Mouse (Mus musculus) 3134 (cell line): Measurements from ENCODE around the gene Nexn.
A peak's percentile ranks its signal among the peaks of the same experiment; 100 is the strongest.

Experiments
- DNase-seq: peaks from one replicate; pipeline ENCODE4 v3.0.0-alpha.2; 2011; ENCODE audit warnings: low spot score; ENCODE audit not compliant: insufficient read length; ENCODE audit errors: extremely low read depth

Nexn gene

GRCm38 (mm10) chr3:152239592-152239991 lies 26.6 kb downstream of the Nexn start:
- DNase-seq, result no peak

DNA sequence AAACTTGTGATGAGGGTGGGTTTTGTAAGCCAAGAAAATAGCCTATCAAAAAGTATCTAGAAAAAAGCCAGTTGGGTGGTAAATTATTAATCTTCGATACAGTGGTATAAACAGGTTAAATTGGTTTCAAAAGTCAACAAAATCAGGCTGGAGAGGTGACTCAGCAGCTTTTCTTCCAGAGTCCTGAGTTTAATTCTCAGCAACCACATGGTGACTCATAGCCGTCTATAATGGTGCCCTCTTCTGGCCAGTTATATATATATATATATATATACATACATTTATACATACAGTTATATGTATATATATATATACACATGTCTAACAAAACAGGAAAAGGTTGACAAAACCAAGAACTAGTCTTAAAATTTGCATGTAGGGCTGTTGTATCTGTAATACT lies 27.3 kb downstream of the Nexn start:
- DNase-seq, result peak; percentile 46

- DNase-seq, result no peak
Measured at GRCm38 (mm10) chr3:152235805-152236204, 30.3 kb downstream of the Nexn start.

DNA sequence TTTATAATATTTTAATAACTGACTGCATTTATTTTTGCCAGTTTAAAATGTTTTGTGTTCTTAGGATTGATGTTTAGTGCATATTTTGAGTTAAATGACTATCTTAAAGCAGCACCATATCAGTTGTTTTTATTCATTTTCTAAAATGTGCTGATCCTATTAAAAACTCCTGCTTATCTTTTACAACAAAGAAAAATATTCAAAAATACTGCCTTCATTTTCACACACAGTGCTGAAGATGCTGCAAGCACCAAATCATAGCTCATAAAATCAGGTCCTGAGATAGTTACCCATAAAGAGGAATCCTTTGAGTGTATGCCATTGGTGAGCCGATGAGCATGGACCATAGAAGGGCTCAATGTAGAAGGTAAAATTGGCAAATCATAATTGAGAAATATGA lies 30.9 kb downstream of the Nexn start:
- no peak for DNase-seq

DNA sequence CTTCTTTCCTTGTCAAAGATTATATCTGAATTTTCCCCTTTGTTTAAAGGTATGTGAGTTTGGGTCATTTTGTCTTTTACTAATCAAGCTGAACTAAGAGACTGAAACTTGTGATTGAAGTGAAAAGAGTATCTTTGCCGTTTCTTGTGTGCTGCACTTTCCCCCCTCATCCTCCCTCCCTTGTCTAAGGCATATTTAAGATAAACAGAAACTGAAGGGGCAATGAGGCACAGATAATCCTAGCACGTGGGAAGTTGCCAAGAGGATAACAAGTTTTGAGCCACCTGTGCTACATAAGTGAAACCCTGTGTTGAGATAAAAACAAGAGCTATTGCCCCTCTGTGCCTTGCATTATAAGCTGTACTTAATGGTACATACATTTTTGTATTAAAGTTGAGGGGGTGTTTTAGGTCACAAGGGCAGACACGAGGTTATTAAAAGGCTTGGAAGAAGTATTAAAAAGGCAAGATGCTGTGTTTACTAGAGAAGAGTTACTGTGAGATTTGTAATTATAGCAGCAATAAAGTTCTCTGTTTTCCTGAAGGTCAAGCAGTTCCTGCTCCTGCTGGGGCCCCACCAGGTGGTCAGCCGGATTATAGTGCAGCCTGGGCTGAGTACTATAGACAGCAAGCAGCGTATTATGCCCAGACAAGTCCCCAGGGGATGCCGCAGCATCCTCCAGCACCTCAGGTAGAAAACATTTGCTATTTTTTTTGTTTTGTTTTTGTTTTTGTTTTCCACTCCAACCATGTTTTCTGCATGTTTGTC lies 34.6 kb downstream of the Nexn start:
- DNase-seq, result no peak

DNA sequence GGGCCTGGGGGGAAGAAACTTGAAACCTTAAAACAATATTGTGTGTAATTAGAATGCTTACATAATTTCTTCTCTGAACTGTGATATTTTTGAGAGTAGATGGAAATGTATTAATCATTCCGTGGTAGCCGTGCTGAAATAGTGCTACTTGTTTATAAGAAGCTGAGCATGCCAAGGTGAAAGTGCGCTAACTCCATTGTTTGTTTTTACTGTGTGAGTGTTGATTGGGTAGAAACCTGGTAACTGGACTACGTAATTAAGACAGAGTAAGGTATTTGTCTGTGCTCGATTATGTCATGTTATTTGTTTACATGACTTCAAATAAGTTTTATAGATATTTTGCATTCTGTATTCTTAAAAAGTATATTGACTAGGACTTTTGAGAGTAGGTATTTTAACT lies 36.9 kb downstream of the Nexn start:
- DNase-seq, result no peak

DNA sequence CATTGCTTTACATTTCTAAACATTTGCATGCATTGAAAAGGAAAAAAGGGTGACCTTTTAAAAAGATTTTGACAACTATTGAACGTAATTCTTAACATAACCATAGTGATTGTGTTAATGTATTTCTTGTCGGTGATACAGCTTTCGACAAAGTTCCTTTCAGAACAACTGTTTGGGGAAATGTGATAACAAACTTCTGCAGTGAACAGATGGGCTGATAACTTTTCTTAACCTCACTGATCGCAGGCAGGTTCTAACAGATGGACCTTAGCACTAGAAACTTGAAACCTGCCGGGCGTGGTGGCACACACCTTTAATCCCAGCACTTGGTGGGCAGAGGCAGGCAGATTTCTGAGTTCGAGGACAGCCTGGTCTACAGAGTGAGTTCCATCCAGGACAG lies 37.3 kb downstream of the Nexn start:
- no peak for DNase-seq

DNA sequence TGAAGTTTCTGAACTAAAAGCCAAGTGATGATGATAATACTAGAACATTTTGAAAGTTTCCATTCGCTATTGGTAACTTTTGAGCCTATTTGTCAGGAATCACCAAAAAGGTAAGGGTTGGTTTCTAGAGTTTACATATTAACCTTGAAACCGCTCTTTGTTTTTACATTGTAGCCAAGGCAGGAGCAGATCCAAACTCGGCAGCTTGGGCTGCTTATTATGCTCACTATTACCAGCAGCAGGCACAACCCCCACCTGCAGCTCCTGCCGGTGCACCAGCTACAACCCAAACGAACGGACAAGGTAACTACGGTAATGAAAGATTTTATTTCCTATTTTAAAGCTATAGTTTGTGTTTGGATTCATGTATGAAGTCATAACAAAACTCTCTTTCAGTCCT lies 40.2 kb downstream of the Nexn start:
- DNase-seq, result no peak

- no peak for DNase-seq
Measured at GRCm38 (mm10) chr3:152224918-152225317, 41.2 kb downstream of the Nexn start.

- DNase-seq, result no peak
Measured at GRCm38 (mm10) chr3:152213416-152213815, 52.7 kb downstream of the Nexn start.

- DNase-seq, result no peak
Measured at GRCm38 (mm10) chr3:152211731-152212279, 54.3 kb downstream of the Nexn start.

DNA sequence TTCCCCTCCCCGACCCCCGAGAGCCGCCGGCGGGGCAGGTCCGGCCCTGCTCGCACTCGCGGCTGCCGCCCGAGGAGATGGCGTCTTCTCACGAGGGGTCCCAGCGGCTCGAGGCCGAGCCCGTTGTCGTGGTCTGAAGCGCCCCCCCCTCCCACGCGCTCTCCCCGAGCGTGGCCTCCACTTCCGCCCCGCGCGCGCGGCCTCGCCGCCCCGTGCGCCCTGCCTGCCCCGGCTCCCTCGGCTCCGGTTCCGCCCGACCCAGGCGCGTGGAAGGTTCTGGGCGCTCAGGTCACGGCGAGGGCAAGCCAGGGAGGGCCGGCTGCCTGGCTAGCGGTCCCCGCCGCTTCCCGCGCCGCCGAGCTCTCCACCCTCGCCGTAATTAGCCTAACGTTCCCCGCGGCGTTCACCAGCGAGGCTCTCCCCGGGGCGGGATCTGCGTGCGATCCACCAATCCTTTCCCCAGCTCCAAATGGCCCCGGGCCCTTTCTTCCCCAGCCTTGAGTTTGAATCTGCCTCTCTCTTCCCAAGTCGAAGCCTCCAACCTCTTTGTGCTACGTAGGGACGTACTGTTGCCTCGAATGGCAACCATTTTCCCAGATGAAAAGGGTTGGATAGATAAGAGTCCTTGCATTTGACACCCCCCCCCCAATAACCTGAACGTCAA lies 55.3 kb downstream of the Nexn start:
- peak; percentile 74 for DNase-seq

GRCm38 (mm10) chr3:152209967-152210634 lies 56.0 kb downstream of the Nexn start, which contains the start of the genes Dnajb4 and Fubp1:
Dnajb4 (minus strand) TSS chr3:152210302.
Fubp1 (plus strand) TSS chr3:152210422.
- peak; percentile 99 for DNase-seq

DNA sequence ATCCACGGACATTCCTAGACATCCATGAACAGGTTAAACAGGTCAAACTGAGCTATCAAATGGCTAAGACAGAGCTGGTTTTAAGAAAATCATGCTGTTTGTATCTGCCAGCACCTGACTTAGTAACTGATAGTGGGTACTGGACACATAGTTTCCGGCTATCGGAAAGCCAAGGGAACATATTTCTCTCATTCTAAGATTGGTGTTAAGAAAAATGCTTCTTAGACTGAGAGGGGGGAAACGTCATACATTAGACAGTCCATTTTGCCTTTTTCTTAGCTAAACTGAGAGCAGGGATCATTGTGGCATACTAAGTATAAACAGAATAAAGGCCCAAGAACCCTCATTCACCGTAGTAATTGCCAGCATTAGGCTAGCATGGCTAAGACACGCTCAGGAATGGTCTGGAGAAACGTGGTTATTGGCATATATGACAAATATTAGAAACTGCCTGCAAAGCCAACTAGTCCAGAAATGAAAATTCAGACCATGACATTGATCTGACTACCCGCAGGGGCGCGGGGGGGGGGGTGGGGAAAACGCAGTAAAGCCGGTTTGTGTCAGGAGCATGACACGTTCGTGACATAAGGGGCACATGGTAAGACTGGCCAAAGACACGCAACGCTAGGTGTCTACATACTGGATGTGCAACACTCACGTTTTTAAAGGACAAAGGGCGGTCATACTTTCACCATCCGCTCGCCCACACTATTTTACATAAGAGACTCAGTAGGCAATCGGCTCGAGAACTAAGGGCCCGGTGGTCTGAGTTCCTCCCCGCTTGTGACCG lies 56.8 kb downstream of the Nexn start:
- DNase-seq, result no peak

DNA sequence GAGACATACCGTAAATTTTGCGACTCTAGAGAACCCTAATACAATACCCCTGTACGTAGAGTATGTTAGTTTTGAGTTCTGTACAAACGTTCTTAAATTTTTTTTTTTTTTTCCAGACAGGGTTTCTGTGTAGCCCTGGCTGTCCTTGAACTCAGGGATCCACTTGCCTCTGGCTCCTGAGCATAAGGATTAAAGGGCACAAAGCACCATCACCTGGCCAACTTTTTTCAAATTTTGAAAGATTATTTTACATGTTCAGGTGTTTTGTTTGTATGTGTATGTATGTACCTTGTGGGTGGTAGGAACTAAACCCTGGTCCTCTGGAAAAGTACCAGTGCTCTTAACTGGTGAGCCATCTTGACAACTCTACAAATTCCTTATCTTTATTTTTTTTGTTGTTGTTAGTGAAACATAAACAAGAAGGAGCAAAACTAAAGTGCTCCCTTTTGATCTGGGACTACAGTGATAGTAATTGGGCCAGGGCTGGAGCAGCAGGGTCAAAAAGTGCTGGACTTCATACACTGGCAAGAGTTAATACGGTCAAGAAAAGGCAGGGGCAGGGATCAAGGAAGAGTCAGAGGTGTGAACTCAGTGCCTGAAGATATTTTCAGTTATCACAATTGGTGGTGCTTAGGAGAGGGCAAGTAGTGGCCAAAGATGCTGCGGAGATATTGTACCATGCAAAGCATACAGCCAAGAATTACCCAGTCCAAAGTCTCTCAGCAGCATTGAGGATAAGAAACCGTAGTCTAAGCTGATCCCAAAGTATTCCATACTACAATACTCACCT lies 57.9 kb downstream of the Nexn start:
- DNase-seq, result no peak

- no peak for DNase-seq
Measured at GRCm38 (mm10) chr3:152207156-152207555, 59.0 kb downstream of the Nexn start.

- DNase-seq, result no peak
Measured at GRCm38 (mm10) chr3:152204577-152204976, 61.6 kb downstream of the Nexn start.

DNA sequence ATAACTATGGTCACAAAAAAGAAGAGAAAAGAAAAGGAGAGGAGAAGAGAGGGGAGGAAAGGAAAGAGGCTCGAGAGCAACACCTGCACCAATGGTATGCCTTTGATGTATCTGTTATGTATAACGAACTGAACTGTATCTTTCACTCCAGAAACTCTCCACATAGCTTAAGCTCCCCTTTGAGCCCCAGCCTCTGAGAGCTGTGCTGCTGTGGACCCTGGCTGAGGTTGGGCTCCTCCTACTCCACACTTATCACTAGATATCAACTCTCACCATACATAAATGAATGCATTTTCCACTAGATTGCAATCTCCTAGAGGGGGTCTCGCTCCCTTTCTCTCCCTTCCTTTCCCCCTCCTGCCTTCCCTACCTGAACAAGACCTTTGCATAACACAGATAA lies 62.2 kb downstream of the Nexn start:
- DNase-seq, result no peak

GRCm38 (mm10) chr3:152203411-152203810 lies 62.7 kb downstream of the Nexn start:
- no peak for DNase-seq

- no peak for DNase-seq
Measured at GRCm38 (mm10) chr3:152202942-152203341, 63.2 kb downstream of the Nexn start.
